Mouse (Mus musculus) erythroblast, embryonic 14.5 days (primary cell): Measurements from ENCODE around the gene Tnrc6c. TPM values are rescaled to one million over a fixed set of nuclear protein-coding genes. Genes with fewer than 3 reads are reported as not detected.

ENCODE experiments used
- H3K27me3 ChIP-seq: 2 replicates; pipeline ENCODE4 v1.6.1; 2012; ENCODE audit warnings: inconsistent platforms; ENCODE audit not compliant: control insufficient read depth
- H3K36me3 ChIP-seq: 2 replicates; pipeline ENCODE4 v1.6.1; 2012; ENCODE audit warnings: mild to moderate bottlenecking, inconsistent platforms; ENCODE audit not compliant: control insufficient read depth
- H3K4me1 ChIP-seq: 2 replicates; pipeline ENCODE4 v1.6.1; 2012; ENCODE audit warnings: inconsistent platforms; ENCODE audit not compliant: control insufficient read depth
- H3K4me3 ChIP-seq: replicated peaks from 2 replicates; pipeline ENCODE3; 2012; ENCODE audit warnings: moderate library complexity, mild to moderate bottlenecking, inconsistent platforms
- H3K9me3 ChIP-seq: 2 replicates; pipeline ENCODE4 v1.6.1; 2012; ENCODE audit warnings: low read length, inconsistent platforms, mixed read lengths; ENCODE audit not compliant: control insufficient read depth
- GATA1 ChIP-seq: IDR thresholded peaks from 2 replicates; pipeline ENCODE4 v1.6.1; 2012; ENCODE audit warnings: low read length, inconsistent platforms, mixed read lengths
- TAL1 ChIP-seq: IDR thresholded peaks from 3 replicates; pipeline ENCODE4 v1.6.1; 2012; ENCODE audit warnings: low read length, inconsistent platforms, mixed read lengths
- polyA plus RNA-seq: library from polyadenylated mRNA; stranded (reverse); fragments of >175 nt; gene quantifications from 2 replicates; pipeline ENCODE4 v1.2.3, GENCODE M21; 2012

Tnrc6c gene
- polyA plus RNA-seq, 1 experiment: 0.76 TPM

GRCm38 (mm10) chr11:117678740-117679139 is 24.7 kb downstream of the Tnrc6c start:
- H3K9me3 ChIP-seq: no peaks in the 10 kb centered on the region
- no peaks in the 10 kb centered on the region for H3K27me3 ChIP-seq
- peaks cover 3% of the 10 kb centered on the region for H3K4me1 ChIP-seq
- H3K4me3 ChIP-seq: no peak overlapping the region
- H3K36me3 ChIP-seq: no peaks in the 10 kb centered on the region
- TF ChIP-seq TAL1 (no peak), GATA1 (no peak)

- TF ChIP-seq GATA1 (no peak), TAL1 (no peak)
- no peaks in the 10 kb centered on the region for H3K36me3 ChIP-seq
- peaks cover 10% of the 10 kb centered on the region for H3K4me1 ChIP-seq
- no peaks in the 10 kb centered on the region for H3K27me3 ChIP-seq
- no peak overlapping the region for H3K4me3 ChIP-seq
- H3K9me3 ChIP-seq: no peaks in the 10 kb centered on the region
These were observed 30.6 kb downstream of the Tnrc6c start for GRCm38 (mm10) chr11:117684640-117685039.

GRCm38 (mm10) chr11:117685461-117685860 is 31.4 kb downstream of the Tnrc6c start:
- H3K36me3 ChIP-seq: no peaks in the 10 kb centered on the region
- TF ChIP-seq GATA1: no peak
- no peak for TF ChIP-seq TAL1
- no peaks in the 10 kb centered on the region for H3K27me3 ChIP-seq
- no peaks in the 10 kb centered on the region for H3K9me3 ChIP-seq
- H3K4me3 ChIP-seq: no peak overlapping the region
- peaks cover 10% of the 10 kb centered on the region for H3K4me1 ChIP-seq

- no peak overlapping the region for H3K4me3 ChIP-seq
- TF ChIP-seq GATA1 (no peak), TAL1 (no peak)
- no peaks in the 10 kb centered on the region for H3K36me3 ChIP-seq
- peaks cover 10% of the 10 kb centered on the region for H3K4me1 ChIP-seq
- H3K9me3 ChIP-seq: no peaks in the 10 kb centered on the region
- no peaks in the 10 kb centered on the region for H3K27me3 ChIP-seq
These were observed 31.9 kb downstream of the Tnrc6c start for GRCm38 (mm10) chr11:117686021-117686420.

DNA sequence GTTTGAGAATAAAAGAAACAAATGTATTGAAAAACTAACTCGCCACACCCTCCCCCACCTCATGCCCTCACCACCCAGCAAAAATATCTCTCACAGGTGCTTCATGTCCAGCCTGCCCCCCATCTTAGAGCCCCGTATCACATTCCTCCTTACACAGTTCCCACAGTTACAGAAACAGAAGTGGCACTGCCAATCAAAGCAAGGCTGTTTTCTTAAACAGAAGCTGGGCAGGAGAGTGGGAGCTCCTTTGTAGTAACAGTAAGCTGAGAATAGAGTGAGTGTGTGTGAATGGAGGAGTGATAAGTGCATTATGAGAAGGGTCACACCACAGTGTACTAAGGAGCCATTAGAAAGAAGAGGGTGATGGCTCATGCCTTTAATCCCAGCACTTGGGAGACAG is 34.5 kb downstream of the Tnrc6c start:
- TF ChIP-seq GATA1 (no peak), TAL1 (no peak)
- Histone ChIP-seq H3K36me3 (no peaks in the 10 kb centered on the region), H3K4me3 (no peak overlapping the region), H3K27me3 (no peaks in the 10 kb centered on the region), H3K9me3 (no peaks in the 10 kb centered on the region), H3K4me1 (peaks cover 10% of the 10 kb centered on the region)

- no peak overlapping the region for H3K4me3 ChIP-seq
- H3K27me3 ChIP-seq: no peaks in the 10 kb centered on the region
- peaks cover 4% of the 10 kb centered on the region for H3K4me1 ChIP-seq
- no peaks in the 10 kb centered on the region; the same call in 1 of the 2 replicates for H3K36me3 ChIP-seq
- no peak for TF ChIP-seq GATA1
- TF ChIP-seq TAL1: no peak
- no peaks in the 10 kb centered on the region for H3K9me3 ChIP-seq
These were observed 37.2 kb downstream of the Tnrc6c start for GRCm38 (mm10) chr11:117691311-117691710.

GRCm38 (mm10) chr11:117694050-117694449 is 40.0 kb downstream of the Tnrc6c start:
- no peak overlapping the region for H3K4me3 ChIP-seq
- peaks cover 15% of the 10 kb centered on the region for H3K4me1 ChIP-seq
- no peaks in the 10 kb centered on the region for H3K9me3 ChIP-seq
- H3K27me3 ChIP-seq: no peaks in the 10 kb centered on the region
- no peak for TF ChIP-seq GATA1
- no peaks in the 10 kb centered on the region; the same call in 1 of the 2 replicates for H3K36me3 ChIP-seq

DNA sequence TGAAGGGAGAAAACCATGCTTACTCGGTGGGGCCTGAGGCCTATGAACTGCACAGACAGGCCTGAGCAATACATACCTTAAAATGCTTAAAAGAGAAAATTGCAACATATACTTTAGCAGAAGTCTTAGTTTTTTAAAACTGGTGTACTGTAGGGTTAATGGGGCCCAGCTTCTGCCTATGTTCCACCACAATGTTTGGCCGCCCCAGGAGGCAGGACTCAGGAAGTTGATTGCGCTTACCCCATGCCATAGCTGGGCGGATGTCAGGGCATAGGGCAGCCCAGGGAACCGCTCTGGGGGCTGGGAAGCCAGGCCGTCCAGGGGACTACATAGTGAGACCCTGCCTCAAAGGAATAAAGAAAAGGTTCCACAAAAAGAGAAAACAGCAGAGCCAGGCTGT is 42.5 kb downstream of the Tnrc6c start:
- TF ChIP-seq TAL1 (no peak), GATA1 (no peak)
- Histone ChIP-seq H3K4me3 (no peak overlapping the region), H3K27me3 (no peaks in the 10 kb centered on the region), H3K36me3 (peaks cover 2% of the 10 kb centered on the region), H3K9me3 (no peaks in the 10 kb centered on the region), H3K4me1 (peaks cover 15% of the 10 kb centered on the region)

DNA sequence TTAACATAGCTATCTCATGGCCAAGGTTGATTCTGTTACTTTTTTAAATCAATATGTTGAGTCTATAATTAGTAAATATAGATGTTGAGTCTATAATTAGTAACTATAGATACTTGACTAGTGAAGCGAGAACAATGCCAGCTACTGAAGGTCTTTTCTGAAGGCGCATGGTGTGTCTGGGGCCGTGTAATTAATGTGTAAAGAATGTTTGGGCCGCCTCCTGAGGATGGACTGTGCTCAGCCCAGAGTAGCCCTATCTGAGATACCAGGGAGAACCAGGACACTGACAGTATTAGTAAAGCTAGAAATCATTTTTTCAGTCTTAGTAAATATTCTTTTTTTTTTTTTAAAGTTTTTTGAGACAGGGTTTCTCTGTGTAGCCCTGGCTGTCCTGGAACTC is 46.8 kb downstream of the Tnrc6c start:
- no peak for TF ChIP-seq GATA1
- no peak for TF ChIP-seq TAL1
- Histone ChIP-seq H3K27me3 (no peaks in the 10 kb centered on the region), H3K36me3 (peaks cover 16% of the 10 kb centered on the region), H3K4me3 (no peak overlapping the region), H3K9me3 (no peaks in the 10 kb centered on the region), H3K4me1 (peaks cover 15% of the 10 kb centered on the region)

GRCm38 (mm10) chr11:117706267-117706666 is 52.2 kb downstream of the Tnrc6c start:
- Histone ChIP-seq H3K27me3 (no peaks in the 10 kb centered on the region), H3K4me3 (no peak overlapping the region), H3K9me3 (no peaks in the 10 kb centered on the region), H3K36me3 (peaks cover 28% of the 10 kb centered on the region), H3K4me1 (peaks cover 3% of the 10 kb centered on the region; the same call in 1 of the 2 replicates)
- TF ChIP-seq TAL1: no peak
- no peak for TF ChIP-seq GATA1
